Mouse (Mus musculus): ENCODE results near the gene Mthfd2l. TPM values are rescaled to one million over a fixed set of nuclear protein-coding genes. Genes with fewer than 3 reads are reported as not detected.

Gene Mthfd2l
- 24.0 and 31.0 TPM in 2 replicates for polyA plus RNA-seq (2015; fragmentation: Nextera tagmentation; extraction: Ambion mirVana)

DNA sequence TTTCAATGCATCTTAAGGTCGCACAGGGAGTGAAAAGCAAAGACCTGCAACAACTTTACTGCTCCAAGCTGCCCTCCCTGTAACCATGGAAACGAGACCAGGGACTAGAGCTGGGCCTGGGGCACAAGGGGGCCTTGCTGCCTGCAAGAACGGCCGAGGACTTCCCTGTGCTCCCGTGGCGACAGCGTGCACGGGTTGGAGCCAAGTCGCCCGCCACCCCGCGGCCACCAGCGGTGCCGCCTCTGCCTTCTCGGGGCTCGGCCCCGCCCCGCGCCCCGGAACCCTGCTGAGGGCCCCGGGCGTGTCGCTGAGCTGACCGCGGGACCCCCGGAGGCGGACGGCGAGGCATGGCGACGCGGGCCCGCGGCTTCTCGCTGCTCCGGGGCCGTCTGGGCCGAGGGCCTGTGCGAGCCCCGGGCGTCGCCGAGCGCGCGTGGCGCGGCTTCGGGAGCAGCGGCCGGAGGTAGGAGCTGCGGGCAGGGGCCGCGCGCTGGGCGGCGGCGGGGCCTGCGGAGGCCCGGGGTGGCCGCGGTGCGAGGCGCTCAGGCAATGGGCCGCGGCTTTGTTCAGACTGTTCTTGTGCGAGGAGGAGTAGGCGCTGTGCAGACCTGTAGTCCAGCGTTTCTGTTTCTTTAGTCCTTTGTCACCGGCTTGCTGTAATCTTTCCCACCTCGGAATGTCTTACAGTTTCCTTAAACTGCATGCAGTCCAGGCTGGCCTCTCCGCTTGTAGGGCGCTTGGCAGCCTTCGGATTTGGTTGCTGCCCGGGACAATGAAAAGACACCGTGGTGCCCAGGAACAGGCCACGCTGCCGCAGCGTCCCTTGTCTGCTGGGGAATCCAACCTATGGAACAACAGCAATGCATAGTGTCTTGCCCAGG is at the start of gene Mthfd2l:
Gene Mthfd2l (plus strand): TSS at position 147 of the 881 bp plus-strand sequence.
- peak within 1 kb of the TSS; percentile 71 for H3K4me2 ChIP-seq
- H3K27me3 ChIP-seq, result no peaks in the 10 kb centered on the region
- H3K27ac ChIP-seq, result peak within 1 kb of the TSS; percentile 99
- H3K9me3 ChIP-seq (replicated peaks), result no peaks in the 10 kb centered on the region
- peak within 1 kb of the TSS; percentile 88 for H3K4me3 ChIP-seq
- H3K36me3 ChIP-seq, result peaks cover 10% of the 10 kb centered on the region; the same call in 1 of the 2 replicates
- ATAC-seq (replicated peaks; ENCODE audit: insufficient number of reproducible peaks, insufficient read depth, low FRiP score, low read depth), result peak; percentile 99
- H3K9ac ChIP-seq, result peak within 1 kb of the TSS; percentile 94
- WGBS, result under 1% methylated on average over 73 of the region's 79 CpGs
- H3K4me1 ChIP-seq (replicated peaks), result peaks cover 10% of the 10 kb centered on the region

- Histone ChIP-seq H3K4me1 (replicated peaks) (peaks cover 6% of the 10 kb centered on the region), H3K9me3 (replicated peaks) (no peaks in the 10 kb centered on the region), H3K4me3 (no peak overlapping the region), H3K4me2 (no peak overlapping the region), H3K9ac (no peak overlapping the region), H3K27me3 (no peaks in the 10 kb centered on the region), H3K27ac (no peak overlapping the region), H3K36me3 (no peaks in the 10 kb centered on the region)
- WGBS, result 83% methylated on average over 5 of the region's 5 CpGs
- ATAC-seq (replicated peaks; ENCODE audit: insufficient number of reproducible peaks, insufficient read depth, low FRiP score, low read depth), result no peak
These were observed 49.2 kb upstream of the Mthfd2l start for GRCm38 (mm10) chr5:90881682-90882081.

DNA sequence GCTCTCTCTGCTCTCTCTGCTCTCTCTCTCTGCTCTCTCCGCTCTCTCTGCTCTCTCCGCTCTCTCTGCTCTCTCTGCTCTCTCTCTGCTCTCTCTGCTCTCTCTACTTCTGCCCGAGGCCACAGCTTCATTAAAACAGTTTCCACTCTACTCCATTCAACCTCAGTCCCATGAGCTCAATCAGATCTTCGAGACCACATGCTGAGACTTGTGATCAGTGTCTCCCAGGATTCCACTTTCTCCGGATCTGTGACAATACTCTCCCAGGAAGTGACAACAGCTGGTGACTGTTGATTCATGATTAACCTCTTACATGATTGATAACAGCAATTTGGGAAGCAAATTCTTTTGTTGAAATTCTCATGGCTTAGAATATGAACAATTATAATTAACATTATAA is 48.8 kb upstream of the Mthfd2l start:
- Histone ChIP-seq H3K36me3 (no peaks in the 10 kb centered on the region), H3K9ac (no peak overlapping the region), H3K4me1 (replicated peaks) (peaks cover 4% of the 10 kb centered on the region), H3K4me2 (no peak overlapping the region), H3K9me3 (replicated peaks) (no peaks in the 10 kb centered on the region), H3K27me3 (no peaks in the 10 kb centered on the region), H3K4me3 (no peak overlapping the region), H3K27ac (no peak overlapping the region)
- WGBS, result 84% methylated on average over 5 of the region's 5 CpGs
- no peak for ATAC-seq (replicated peaks; ENCODE audit: insufficient number of reproducible peaks, insufficient read depth, low FRiP score, low read depth)

DNA sequence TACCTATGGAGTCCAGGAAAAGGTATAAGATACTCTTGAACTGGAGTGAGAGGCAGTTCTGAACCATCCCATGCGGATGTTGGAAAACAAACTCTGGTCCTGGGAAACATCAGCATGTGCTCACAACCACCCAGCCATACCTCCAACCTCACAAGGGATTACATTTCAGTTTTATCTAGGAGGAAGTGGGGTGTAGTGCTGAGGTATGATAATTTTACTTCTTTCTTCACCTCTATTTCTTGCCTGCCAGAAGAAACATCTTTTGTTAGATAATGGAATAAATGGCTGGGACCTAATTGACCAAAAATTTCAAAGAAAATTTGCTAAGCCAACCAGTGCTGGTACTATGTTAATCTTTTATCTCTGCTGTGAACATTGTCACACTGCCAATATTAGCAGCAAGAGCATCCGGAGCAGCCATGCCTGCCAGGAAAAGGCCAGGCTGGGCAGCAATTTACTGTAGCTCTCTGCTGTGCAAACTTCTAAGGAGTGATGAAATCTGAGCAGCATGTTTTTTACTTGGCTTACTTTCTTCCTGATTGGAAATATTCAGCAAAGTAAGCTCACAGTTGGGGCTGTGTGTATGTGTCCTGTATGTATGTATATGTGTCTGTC is 46.2 kb upstream of the Mthfd2l start:
- no peak overlapping the region for H3K9ac ChIP-seq
- H3K4me3 ChIP-seq, result no peak overlapping the region
- no peak overlapping the region for H3K27ac ChIP-seq
- peaks cover 4% of the 10 kb centered on the region for H3K4me1 ChIP-seq (replicated peaks)
- 19% methylated on average over 2 of the region's 2 CpGs for WGBS
- H3K36me3 ChIP-seq, result no peaks in the 10 kb centered on the region
- H3K9me3 ChIP-seq (replicated peaks), result no peaks in the 10 kb centered on the region
- ATAC-seq (replicated peaks; ENCODE audit: insufficient number of reproducible peaks, insufficient read depth, low FRiP score, low read depth), result peak; percentile 66
- no peaks in the 10 kb centered on the region for H3K27me3 ChIP-seq
- no peak overlapping the region for H3K4me2 ChIP-seq

DNA sequence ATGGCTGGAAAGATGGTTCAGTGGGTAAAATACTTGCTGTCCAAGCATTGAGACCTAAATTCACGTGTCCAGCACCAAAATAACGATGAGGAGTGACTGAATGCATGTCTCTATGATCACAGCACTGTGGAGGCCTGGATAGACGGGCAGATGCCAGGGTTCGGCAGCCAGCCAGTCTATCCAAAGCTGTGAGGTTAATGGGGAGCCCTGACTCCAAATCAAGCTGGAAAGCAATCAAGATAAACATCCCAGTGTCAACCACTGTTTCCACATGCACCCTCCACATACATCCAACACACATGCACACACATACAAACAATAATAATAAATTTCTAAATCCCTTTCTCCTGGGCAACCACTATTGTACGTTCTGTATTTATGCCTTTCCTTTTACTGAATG is 42.3 kb upstream of the Mthfd2l start:
- Histone ChIP-seq H3K9ac (no peak overlapping the region), H3K27me3 (no peaks in the 10 kb centered on the region), H3K27ac (no peak overlapping the region), H3K4me2 (no peak overlapping the region), H3K4me1 (replicated peaks) (peaks cover 10% of the 10 kb centered on the region), H3K36me3 (no peaks in the 10 kb centered on the region), H3K9me3 (replicated peaks) (no peaks in the 10 kb centered on the region), H3K4me3 (no peak overlapping the region)
- 77% methylated on average over 5 of the region's 5 CpGs for WGBS
- no peak for ATAC-seq (replicated peaks; ENCODE audit: insufficient number of reproducible peaks, insufficient read depth, low FRiP score, low read depth)

DNA sequence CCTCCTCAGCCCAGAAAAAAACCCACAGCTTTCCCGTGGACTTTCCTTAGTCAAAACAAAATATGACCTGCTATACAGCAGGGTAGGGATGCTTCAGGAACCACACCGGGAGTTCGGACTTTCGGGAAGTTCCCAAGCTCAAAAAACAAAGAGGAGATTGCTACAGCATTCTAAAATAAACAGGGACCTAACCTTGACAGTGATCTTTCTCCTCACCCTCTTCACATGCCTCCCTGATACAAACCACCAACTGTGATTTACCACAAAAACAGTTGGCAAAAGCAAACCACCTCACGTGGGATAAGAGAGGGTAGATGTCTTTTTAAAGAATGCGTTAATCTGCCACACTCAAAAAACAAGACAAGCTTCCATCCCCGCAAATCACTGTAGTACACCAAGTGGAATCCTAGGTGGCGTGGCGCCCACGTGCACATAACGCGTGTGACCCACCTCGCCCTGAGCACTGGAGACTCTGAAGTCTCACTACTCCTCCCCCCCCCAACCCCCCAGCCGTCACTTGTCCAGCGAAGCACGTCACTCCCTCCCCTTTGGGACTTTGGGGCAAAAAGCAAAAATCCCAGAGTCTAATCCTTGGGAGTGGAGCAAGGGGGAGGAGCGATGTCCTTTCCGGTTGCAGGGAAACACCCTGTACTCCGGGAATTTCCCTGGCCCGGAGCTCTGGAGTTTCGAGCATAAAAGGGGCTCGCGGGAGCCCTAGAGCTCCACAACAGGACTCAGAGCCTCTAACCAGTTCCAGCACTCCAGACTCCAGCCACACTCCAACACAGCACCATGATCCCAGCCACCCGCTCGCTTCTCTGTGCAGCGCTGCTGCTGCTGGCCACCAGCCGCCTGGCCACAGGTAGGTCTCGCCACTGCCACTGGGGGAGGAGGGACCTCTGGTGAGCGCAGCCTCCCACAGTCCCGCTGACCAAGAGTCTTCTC is 40.1 kb upstream of the Mthfd2l start, which contains the start of gene Cxcl1:
Gene Cxcl1 (plus strand): TSS at position 723 of the 945 bp plus-strand sequence.
- H3K9me3 ChIP-seq (replicated peaks), result no peaks in the 10 kb centered on the region
- peak within 1 kb of the TSS; percentile 78 for H3K4me2 ChIP-seq
- no peaks in the 10 kb centered on the region for H3K36me3 ChIP-seq
- 10% methylated on average over 30 of the region's 30 CpGs for WGBS
- peak within 1 kb of the TSS; percentile 54 for H3K4me3 ChIP-seq
- 0 out of 2 replicates have a peak within 1 kb of the TSS, but pooled peaks have one; percentile 13 for H3K27ac ChIP-seq
- no peaks in the 10 kb centered on the region for H3K27me3 ChIP-seq
- H3K9ac ChIP-seq, result peak within 1 kb of the TSS; percentile 42
- peak; percentile 74 for ATAC-seq (replicated peaks; ENCODE audit: insufficient number of reproducible peaks, insufficient read depth, low FRiP score, low read depth)
- peaks cover 6% of the 10 kb centered on the region; the same call in 1 of the 2 replicates for H3K4me1 ChIP-seq (replicated peaks)

DNA sequence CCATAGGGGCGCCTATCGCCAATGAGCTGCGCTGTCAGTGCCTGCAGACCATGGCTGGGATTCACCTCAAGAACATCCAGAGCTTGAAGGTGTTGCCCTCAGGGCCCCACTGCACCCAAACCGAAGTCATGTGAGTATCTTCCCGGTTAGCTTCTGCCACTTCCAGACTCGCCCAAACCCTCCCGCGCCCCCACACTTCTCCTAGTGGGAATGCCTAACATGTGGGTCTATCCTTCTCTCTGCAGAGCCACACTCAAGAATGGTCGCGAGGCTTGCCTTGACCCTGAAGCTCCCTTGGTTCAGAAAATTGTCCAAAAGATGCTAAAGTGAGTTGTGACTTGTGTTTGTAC is 39.5 kb upstream of the Mthfd2l start:
- 34% methylated on average over 10 of the region's 10 CpGs for WGBS
- peak overlapping the region; percentile 42 for H3K9ac ChIP-seq
- no peak for ATAC-seq (replicated peaks; ENCODE audit: insufficient number of reproducible peaks, insufficient read depth, low FRiP score, low read depth)

DNA sequence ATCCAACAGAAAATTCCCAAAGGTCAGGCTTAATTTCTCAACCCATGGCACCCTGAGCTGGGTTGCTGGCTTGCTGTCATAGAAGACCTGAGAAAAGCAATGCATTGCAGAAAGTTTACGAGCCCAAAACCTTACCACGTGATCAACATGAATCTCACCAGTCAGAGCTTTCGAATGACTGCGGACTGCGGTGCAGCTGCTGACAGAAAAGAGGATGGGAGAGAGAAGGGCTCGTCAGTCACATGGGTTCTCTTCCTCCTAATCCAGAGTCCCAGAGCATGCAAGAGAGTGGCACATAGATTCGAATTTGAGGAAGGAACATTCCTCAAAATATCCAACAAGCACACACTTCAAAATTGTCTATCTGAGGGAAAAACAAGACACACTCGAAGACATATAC is 36.7 kb upstream of the Mthfd2l start:
- H3K9ac ChIP-seq, result no peak overlapping the region

More for the DNA sequence above, 39.5 kb upstream of the Mthfd2l start:
- Histone ChIP-seq H3K4me2 (peak overlapping the region; percentile 78), H3K4me3 (peak overlapping the region; percentile 54), H3K9me3 (replicated peaks) (no peaks in the 10 kb centered on the region), H3K4me1 (replicated peaks) (peaks cover 6% of the 10 kb centered on the region; the same call in 1 of the 2 replicates), H3K36me3 (no peaks in the 10 kb centered on the region), H3K27ac (0 out of 2 replicates have a peak overlapping the region, but pooled peaks have one; percentile 13), H3K27me3 (no peaks in the 10 kb centered on the region)

DNA sequence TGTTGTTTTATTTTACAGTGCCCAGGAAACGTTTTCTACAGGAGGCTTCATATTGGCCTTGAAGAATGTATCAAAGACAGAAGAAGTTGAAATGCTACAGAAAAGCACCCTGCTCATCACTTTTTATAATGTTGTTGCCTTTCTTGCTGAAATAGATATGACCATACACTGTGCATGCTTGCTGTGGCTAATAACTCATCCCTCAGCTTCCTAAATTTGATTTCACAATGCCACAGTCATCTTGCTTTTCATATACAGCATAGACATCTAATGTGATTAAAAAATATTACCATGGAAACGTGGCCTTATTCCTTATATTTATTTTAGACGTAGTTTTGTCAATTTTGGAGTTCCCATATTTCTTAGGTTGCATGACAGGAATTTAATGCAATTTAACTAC is 33.5 kb upstream of the Mthfd2l start:
- Histone ChIP-seq H3K4me3 (no peak overlapping the region), H3K36me3 (no peaks in the 10 kb centered on the region), H3K9ac (no peak overlapping the region), H3K4me1 (replicated peaks) (0 out of 2 replicates have a peak, but pooled peaks cover 3% of the 10 kb centered on the region), H3K4me2 (no peak overlapping the region), H3K27me3 (no peaks in the 10 kb centered on the region), H3K9me3 (replicated peaks) (no peaks in the 10 kb centered on the region), H3K27ac (no peak overlapping the region)
- no peak for ATAC-seq (replicated peaks; ENCODE audit: insufficient number of reproducible peaks, insufficient read depth, low FRiP score, low read depth)
- 65% methylated on average over 3 of the region's 3 CpGs for WGBS

More for the DNA sequence above, 36.7 kb upstream of the Mthfd2l start:
- Histone ChIP-seq H3K4me2 (no peak overlapping the region), H3K9me3 (replicated peaks) (no peaks in the 10 kb centered on the region), H3K27me3 (no peaks in the 10 kb centered on the region), H3K27ac (no peak overlapping the region), H3K36me3 (no peaks in the 10 kb centered on the region), H3K4me1 (replicated peaks) (peaks cover 6% of the 10 kb centered on the region; the same call in 1 of the 2 replicates), H3K4me3 (no peak overlapping the region)
- no peak for ATAC-seq (replicated peaks; ENCODE audit: insufficient number of reproducible peaks, insufficient read depth, low FRiP score, low read depth)
- WGBS, result 60% methylated on average over 8 of the region's 8 CpGs

GRCm38 (mm10) chr5:90899308-90899707 is 31.6 kb upstream of the Mthfd2l start:
- H3K36me3 ChIP-seq, result no peaks in the 10 kb centered on the region

More at GRCm38 (mm10) chr5:90899308-90899707, 31.6 kb upstream of the Mthfd2l start:
- no peak overlapping the region for H3K27ac ChIP-seq
- ATAC-seq (replicated peaks; ENCODE audit: insufficient number of reproducible peaks, insufficient read depth, low FRiP score, low read depth), result no peak
- H3K4me2 ChIP-seq, result no peak overlapping the region
- 71% methylated on average over 5 of the region's 5 CpGs for WGBS
- peaks cover 8% of the 10 kb centered on the region for H3K27me3 ChIP-seq
- H3K4me1 ChIP-seq (replicated peaks), result peaks cover 10% of the 10 kb centered on the region
- H3K9ac ChIP-seq, result no peak overlapping the region
- H3K4me3 ChIP-seq, result no peak overlapping the region
- H3K9me3 ChIP-seq (replicated peaks), result no peaks in the 10 kb centered on the region
